Mouse (Mus musculus) neural tube, embryonic 11.5 days (tissue): Measurements from ENCODE around the gene Ireb2. TPM values are rescaled to one million over a fixed set of nuclear protein-coding genes. Genes with fewer than 3 reads are reported as not detected.

Experiments
- ATAC-seq: fragments of 200-750 bp; cut with Nextera tagmentation; 2 replicates; pipeline ENCODE4 v1.8.0; 2017; ENCODE audit warnings: moderate number of reproducible peaks, mild to moderate bottlenecking, moderate TSS enrichment, moderate library complexity; ENCODE audit not compliant: insufficient read depth, low FRiP score, low TSS enrichment
- DNase-seq: peaks from one replicate; pipeline ENCODE4 v3.0.0-alpha.2; 2015; ENCODE audit warnings: low spot score
- H3K27ac ChIP-seq: fragments of 300-500 bp; sonication (generic); 2 replicates; pipeline ENCODE4 v1.5.1; 2014; ENCODE audit warnings: low read depth, mild to moderate bottlenecking, low read length
- H3K27me3 ChIP-seq: fragments of 300-500 bp; sonication (generic); 2 replicates; pipeline ENCODE4 v1.6.1; 2014; ENCODE audit warnings: mild to moderate bottlenecking, low read length, mixed read lengths; ENCODE audit not compliant: control insufficient read depth, insufficient read depth
- H3K36me3 ChIP-seq: fragments of 300-500 bp; sonication (generic); 2 replicates; pipeline ENCODE4 v1.6.1; 2014; ENCODE audit warnings: mild to moderate bottlenecking, low read length, moderate library complexity, mixed read lengths; ENCODE audit not compliant: control insufficient read depth, insufficient read depth
- H3K4me1 ChIP-seq: fragments of 300-500 bp; sonication (generic); 2 replicates; pipeline ENCODE4 v1.6.1; 2014; ENCODE audit warnings: low read length, mixed read lengths; ENCODE audit not compliant: control insufficient read depth, insufficient read depth
- H3K4me2 ChIP-seq: fragments of 300-500 bp; sonication (generic); 2 replicates; pipeline ENCODE4 v1.6.1; 2014; ENCODE audit warnings: low read depth, mild to moderate bottlenecking, moderate library complexity
- H3K4me3 ChIP-seq: fragments of 300-500 bp; sonication (generic); 2 replicates; pipeline ENCODE4 v1.5.1; 2014; ENCODE audit warnings: low read depth, low read length
- H3K9ac ChIP-seq: fragments of 300-500 bp; sonication (generic); 2 replicates; pipeline ENCODE4 v1.6.1; 2014; ENCODE audit warnings: mild to moderate bottlenecking, low read length
- H3K9me3 ChIP-seq: fragments of 300-500 bp; sonication (generic); 2 replicates; pipeline ENCODE4 v1.6.1; 2016; ENCODE audit warnings: low read length; ENCODE audit not compliant: control insufficient read depth
- WGBS: fragments of 180-500 bp; shearing (Covaris S2); extraction: QIAGEN DNeasy Blood & Tissue Kit; methylation state at CpG from one replicate; pipeline ENCODE4 v1.1.7; 2014; 5-methylcytosine and 5-hydroxymethylcytosine counted together
- polyA plus RNA-seq: library from polyadenylated mRNA; unstranded; fragments of >200 nt; fragmentation: Nextera tagmentation; extraction: Ambion mirVana; gene quantifications from 2 replicates; pipeline ENCODE4 v1.2.1, GENCODE M21; 2014

The Ireb2 gene
- polyA plus RNA-seq, 1 experiment from 2014 or later = 69.3 TPM

DNA sequence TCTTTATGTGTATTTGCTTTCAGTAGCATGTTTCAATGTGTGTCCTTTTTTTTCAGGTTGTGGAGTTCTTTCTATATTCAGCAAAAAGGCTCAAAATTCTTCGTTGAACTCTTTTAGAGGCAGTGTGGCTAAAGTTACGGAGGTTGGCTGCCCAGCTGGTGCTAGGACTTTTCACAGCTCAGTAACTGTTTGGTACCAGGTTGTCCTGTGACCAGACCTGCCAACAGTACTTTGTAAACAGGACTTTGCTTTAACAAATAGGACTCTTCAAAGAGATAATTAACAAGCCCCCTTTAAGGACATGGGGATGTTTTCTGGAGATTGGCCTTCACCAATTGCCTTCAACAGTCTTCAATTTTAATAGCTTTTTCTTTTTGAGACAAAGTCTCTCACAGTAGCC, 54.6 kb downstream of the Ireb2 start:
- Histone ChIP-seq H3K4me2 (no peak overlapping the region; the same call in 1 of the 2 replicates), H3K36me3 (no peaks in the 10 kb centered on the region), H3K9ac (no peak overlapping the region), H3K4me1 (peaks cover 4% of the 10 kb centered on the region; the same call in 1 of the 2 replicates), H3K9me3 (no peaks in the 10 kb centered on the region), H3K4me3 (no peak overlapping the region), H3K27me3 (no peaks in the 10 kb centered on the region), H3K27ac (no peak overlapping the region)
- ATAC-seq (no peak), DNase-seq (no peak)
- WGBS = 79% methylated on average over 2 of the region's 2 CpGs

DNA sequence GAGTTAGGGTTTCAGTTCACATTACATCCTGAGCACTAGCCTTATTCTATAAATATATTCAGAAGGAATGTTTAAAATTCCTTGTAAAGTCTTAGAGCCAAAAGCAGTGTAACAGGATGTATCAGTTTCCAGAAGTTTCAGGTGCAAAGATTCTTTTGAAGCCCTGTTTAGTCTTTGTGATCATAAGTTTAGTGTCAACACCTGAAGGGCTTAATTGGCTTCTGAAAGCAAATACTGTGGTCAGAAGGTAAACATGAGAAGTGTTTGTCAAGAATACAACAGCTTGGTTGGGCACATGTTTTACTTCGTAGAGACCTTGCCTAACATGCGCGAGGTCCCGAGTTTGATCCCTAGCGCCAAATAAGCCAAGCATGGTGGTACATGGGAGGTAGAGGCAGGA, 55.2 kb downstream of the Ireb2 start:
- no peak overlapping the region for H3K4me3 ChIP-seq
- 96% methylated on average over 5 of the region's 5 CpGs for WGBS
- no peak for DNase-seq

DNA sequence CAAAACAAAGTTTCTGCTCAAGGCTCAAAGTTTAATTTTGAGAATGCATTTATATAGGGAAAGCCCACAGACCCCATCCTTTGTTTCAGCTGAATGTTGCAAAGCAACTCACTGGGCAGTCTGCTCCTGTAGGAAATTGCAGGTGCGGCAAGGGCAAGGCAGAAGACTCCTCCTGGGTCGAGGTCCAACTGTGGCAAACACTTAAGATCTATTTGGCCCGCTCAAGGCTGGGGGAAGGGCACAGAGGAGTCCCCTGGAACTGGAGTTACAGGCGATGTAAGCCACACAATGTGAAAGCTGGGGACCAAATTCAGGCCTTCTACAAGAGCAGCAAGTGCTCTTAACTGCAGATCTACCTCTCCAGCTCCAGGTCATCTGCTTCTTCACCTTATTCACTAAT, 56.4 kb downstream of the Ireb2 start:
- Histone ChIP-seq H3K9ac (no peak overlapping the region), H3K4me3 (no peak overlapping the region), H3K4me2 (no peak overlapping the region), H3K27me3 (no peaks in the 10 kb centered on the region), H3K9me3 (no peaks in the 10 kb centered on the region), H3K27ac (no peak overlapping the region), H3K4me1 (peaks cover 4% of the 10 kb centered on the region; the same call in 1 of the 2 replicates), H3K36me3 (no peaks in the 10 kb centered on the region)
- WGBS = 64% methylated on average over 4 of the region's 4 CpGs
- no peak for DNase-seq
- ATAC-seq = no peak

More for the DNA sequence above, 55.2 kb downstream of the Ireb2 start:
- no peak for ATAC-seq
- peaks cover 4% of the 10 kb centered on the region; the same call in 1 of the 2 replicates for H3K4me1 ChIP-seq
- no peak overlapping the region for H3K27ac ChIP-seq
- no peak overlapping the region for H3K9ac ChIP-seq
- no peaks in the 10 kb centered on the region for H3K36me3 ChIP-seq
- H3K9me3 ChIP-seq = no peaks in the 10 kb centered on the region
- H3K4me2 ChIP-seq = no peak overlapping the region
- H3K27me3 ChIP-seq = no peaks in the 10 kb centered on the region

DNA sequence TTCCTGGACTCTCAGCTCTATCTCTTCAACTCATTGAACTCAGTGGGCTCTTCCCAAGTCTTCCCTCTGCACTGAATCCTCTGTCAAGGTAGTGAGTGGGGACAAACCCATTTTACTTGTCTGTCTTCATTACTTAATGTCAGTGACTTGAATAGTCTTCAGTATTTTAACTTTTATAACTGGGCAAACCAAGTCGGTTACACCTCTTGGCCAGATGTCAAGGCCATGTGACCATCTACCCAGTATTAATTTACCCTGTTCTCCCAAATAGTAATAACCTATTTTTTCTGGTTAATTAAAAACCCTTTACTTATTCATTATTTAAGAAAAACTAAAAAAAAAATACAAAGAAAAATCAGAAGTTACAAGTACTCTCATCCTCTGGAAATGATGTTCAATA, 67.2 kb downstream of the Ireb2 start:
- H3K27ac ChIP-seq = no peak overlapping the region
- ATAC-seq (no peak), DNase-seq (no peak)
- no peak overlapping the region for H3K4me3 ChIP-seq
- H3K36me3 ChIP-seq = no peaks in the 10 kb centered on the region
- H3K9ac ChIP-seq = no peak overlapping the region
- no peaks in the 10 kb centered on the region for H3K9me3 ChIP-seq
- no peak overlapping the region for H3K4me2 ChIP-seq
- no peaks in the 10 kb centered on the region for H3K4me1 ChIP-seq
- WGBS = 79% methylated on average over 1 of the region's 1 CpGs
- H3K27me3 ChIP-seq = no peaks in the 10 kb centered on the region

DNA sequence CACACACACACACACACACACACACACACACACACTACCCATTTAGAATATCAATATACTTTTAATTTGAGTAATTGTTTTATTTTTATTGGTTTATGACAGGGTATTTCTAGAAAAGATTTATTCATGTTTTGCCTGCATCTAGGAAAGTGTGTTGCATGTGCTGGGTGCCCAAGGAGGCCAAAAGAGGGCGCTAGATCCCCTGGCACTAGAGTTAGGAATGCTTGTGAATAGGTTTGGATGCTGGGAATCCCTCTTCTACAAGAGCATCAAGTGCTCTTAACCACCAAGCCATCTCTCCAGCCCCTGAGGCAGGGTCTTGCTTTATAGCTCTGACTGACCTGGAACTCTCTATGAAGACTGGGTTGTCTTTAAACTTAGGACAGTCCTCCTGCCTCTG, 68.2 kb downstream of the Ireb2 start:
- Histone ChIP-seq H3K9me3 (no peaks in the 10 kb centered on the region), H3K27me3 (no peaks in the 10 kb centered on the region), H3K4me3 (no peak overlapping the region), H3K4me1 (no peaks in the 10 kb centered on the region), H3K36me3 (no peaks in the 10 kb centered on the region), H3K27ac (no peak overlapping the region), H3K4me2 (no peak overlapping the region), H3K9ac (no peak overlapping the region)
- WGBS = 7% methylated on average over 1 of the region's 1 CpGs
- ATAC-seq (no peak), DNase-seq (no peak)

DNA sequence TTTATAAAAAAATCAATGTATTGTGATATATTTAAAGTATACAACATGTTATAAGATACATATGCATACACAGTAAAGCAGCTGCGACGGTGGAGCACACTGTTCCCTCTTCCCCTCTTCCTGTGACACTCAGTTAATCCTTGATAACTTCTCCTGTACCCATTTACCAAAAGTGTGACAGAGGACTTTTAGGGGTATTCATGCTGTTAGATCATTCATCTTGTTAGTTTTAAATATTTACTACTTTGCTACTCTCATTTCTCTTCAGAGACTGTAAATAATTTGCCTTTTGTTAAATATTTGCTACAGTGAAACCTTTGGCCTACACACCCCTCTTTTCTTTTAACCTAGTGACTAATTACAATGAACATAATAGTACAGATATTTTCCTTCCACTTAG, 68.8 kb downstream of the Ireb2 start:
- ATAC-seq = no peak
- H3K27ac ChIP-seq = no peak overlapping the region
- H3K9me3 ChIP-seq = no peaks in the 10 kb centered on the region
- no peak overlapping the region for H3K4me3 ChIP-seq
- H3K36me3 ChIP-seq = no peaks in the 10 kb centered on the region
- no peaks in the 10 kb centered on the region for H3K27me3 ChIP-seq
- no peak overlapping the region for H3K4me2 ChIP-seq
- WGBS = 70% methylated on average over 2 of the region's 2 CpGs
- no peak overlapping the region for H3K9ac ChIP-seq
- no peaks in the 10 kb centered on the region for H3K4me1 ChIP-seq
- no peak for DNase-seq

DNA sequence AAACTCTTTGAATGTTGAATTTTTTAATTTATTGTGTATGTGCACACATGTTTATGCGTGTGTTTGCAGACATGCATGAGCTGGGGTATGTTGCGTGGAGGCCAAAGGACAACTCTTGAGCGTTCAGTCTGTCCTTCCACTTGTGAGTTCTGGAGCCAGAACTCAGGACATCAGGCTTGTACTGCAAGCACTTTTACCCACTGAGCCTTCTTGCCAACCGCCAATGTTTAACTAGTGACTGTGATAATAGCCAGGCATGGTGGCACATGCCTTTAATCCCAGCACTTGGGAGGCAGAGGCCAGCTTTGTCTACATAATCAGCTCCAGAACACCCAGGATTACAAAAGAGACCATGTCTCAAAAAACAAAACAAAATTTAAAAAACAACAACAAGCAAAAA, 78.5 kb downstream of the Ireb2 start:
- Histone ChIP-seq H3K27ac (no peak overlapping the region), H3K36me3 (no peaks in the 10 kb centered on the region), H3K9ac (no peak overlapping the region), H3K27me3 (no peaks in the 10 kb centered on the region), H3K4me3 (no peak overlapping the region), H3K9me3 (no peaks in the 10 kb centered on the region), H3K4me2 (no peak overlapping the region), H3K4me1 (no peaks in the 10 kb centered on the region)
- WGBS = 88% methylated on average over 4 of the region's 4 CpGs
- DNase-seq = no peak
- no peak for ATAC-seq

DNA sequence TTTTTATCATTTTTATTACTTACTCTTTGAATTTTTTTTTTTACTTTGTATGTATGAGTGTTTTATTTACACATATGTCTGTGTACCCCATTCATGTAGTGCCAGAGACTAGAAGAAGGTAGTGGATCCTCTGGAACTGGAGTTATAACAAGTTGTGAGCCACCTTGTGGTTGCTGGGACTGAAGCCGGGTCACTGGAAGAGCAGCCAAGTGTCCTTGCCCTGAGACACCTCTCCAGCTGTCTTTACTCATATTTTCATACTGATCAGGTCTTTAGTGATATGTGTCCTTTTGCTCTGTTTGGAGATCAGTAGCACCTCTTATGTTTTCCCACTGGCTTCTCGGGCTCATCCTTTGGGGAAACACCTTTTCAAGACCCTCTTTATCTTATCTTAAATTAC, 80.9 kb downstream of the Ireb2 start:
- DNase-seq (no peak), ATAC-seq (no peak)
- Histone ChIP-seq H3K4me3 (no peak overlapping the region), H3K27ac (no peak overlapping the region), H3K9ac (no peak overlapping the region), H3K36me3 (no peaks in the 10 kb centered on the region), H3K27me3 (no peaks in the 10 kb centered on the region), H3K4me2 (no peak overlapping the region), H3K4me1 (no peaks in the 10 kb centered on the region), H3K9me3 (no peaks in the 10 kb centered on the region)
- 78% methylated on average over 2 of the region's 2 CpGs for WGBS

DNA sequence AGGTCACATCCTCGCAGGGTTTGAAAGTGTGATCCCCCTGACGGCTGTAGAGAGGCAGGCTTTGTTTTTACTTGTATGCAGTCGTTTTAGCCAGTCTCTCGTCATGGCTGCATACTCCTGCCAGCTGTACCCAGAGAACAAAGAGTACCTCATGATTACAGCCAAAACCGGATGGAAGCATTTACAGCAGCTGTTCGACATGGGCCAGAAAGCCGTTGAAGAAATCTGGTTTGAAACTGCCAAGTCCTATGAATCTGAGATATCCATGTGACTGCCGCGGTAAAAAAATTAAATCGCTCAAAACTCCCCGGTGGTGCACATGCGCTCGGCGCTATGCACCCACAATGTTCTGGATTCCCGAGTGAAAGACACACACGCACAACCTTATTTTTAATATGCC, 82.7 kb downstream of the Ireb2 start:
- no peak for DNase-seq

More for the DNA sequence above, 82.7 kb downstream of the Ireb2 start:
- Histone ChIP-seq H3K27me3 (no peaks in the 10 kb centered on the region), H3K9ac (no peak overlapping the region), H3K4me3 (no peak overlapping the region), H3K27ac (no peak overlapping the region), H3K36me3 (no peaks in the 10 kb centered on the region), H3K4me2 (no peak overlapping the region), H3K4me1 (peaks cover under 1% of the 10 kb centered on the region; the same call in 1 of the 2 replicates), H3K9me3 (no peaks in the 10 kb centered on the region)
- ATAC-seq = no peak
- 77% methylated on average over 16 of the region's 16 CpGs for WGBS
